Mouse (Mus musculus) bone marrow macrophage, adult 2 months (primary cell): Measurements from ENCODE around the gene Rps3.

ENCODE experiments used
- CTCF ChIP-seq: IDR thresholded peaks from 2 replicates; pipeline ENCODE4 v1.5.1; 2012; ENCODE audit warnings: low read depth, mild to moderate bottlenecking, low read length, moderate library complexity
- POLR2A ChIP-seq: IDR thresholded peaks from 2 replicates; pipeline ENCODE4 v1.6.1; 2012; ENCODE audit warnings: mild to moderate bottlenecking, low read depth, low read length, borderline replicate concordance

- TF ChIP-seq CTCF (no peak), POLR2A (no peak)
Observed at GRCm38 (mm10) chr7:99504556-99504955, 21.0 kb upstream of the Rps3 start.
